Mouse (Mus musculus): ENCODE measurements around the gene Hivep3. TPM values are rescaled to one million over a fixed set of nuclear protein-coding genes. Genes with fewer than 3 reads are reported as not detected.

Gene Hivep3
- polyA plus RNA-seq, 1 experiment from 2014 or later: 2.0 TPM

Other genes starting within 250 kb of the Hivep3 start
- 6.7 and 7.4 TPM in 2 replicates for gene Rimkla, start 241.2 kb upstream of the Hivep3 start, polyA plus RNA-seq (2014; fragmentation: Nextera tagmentation; extraction: Ambion mirVana)
- gene Foxj3, start 196.8 kb upstream of the Hivep3 start, polyA plus RNA-seq (2014; fragmentation: Nextera tagmentation; extraction: Ambion mirVana): 20.0 and 23.9 TPM in 2 replicates
- 3.2 TPM in 2 replicates for gene Frg2f1, start 194.3 kb upstream of the Hivep3 start, polyA plus RNA-seq (2014; fragmentation: Nextera tagmentation; extraction: Ambion mirVana)
- not detected in 2 replicates for gene Guca2a, start 96.1 kb upstream of the Hivep3 start, polyA plus RNA-seq (2014; fragmentation: Nextera tagmentation; extraction: Ambion mirVana)
- not detected in 2 replicates for gene Guca2b, start 74.8 kb upstream of the Hivep3 start, polyA plus RNA-seq (2014; fragmentation: Nextera tagmentation; extraction: Ambion mirVana)